Mouse (Mus musculus) neural tube, embryonic 15.5 days (tissue): ENCODE measurements around the gene Mydgf. TPM values are rescaled to one million over a fixed set of nuclear protein-coding genes. Genes with fewer than 3 reads are reported as not detected.

Source experiments
- ATAC-seq: fragments of 200-750 bp; cut with Nextera tagmentation; 2 replicates; pipeline ENCODE4 v1.8.0; 2017; ENCODE audit warnings: mild to moderate bottlenecking, moderate TSS enrichment, moderate library complexity; ENCODE audit not compliant: low FRiP score
- H3K27ac ChIP-seq: fragments of 300-500 bp; sonication (generic); replicated peaks from 2 replicates; pipeline ENCODE4 v1.5.1; 2015; ENCODE audit warnings: mild to moderate bottlenecking, inconsistent platforms
- H3K27me3 ChIP-seq: fragments of 300-500 bp; sonication (generic); replicated peaks from 2 replicates; pipeline ENCODE4 v1.6.1; 2015; ENCODE audit warnings: inconsistent platforms
- H3K36me3 ChIP-seq: fragments of 300-500 bp; sonication (generic); 2 replicates; pipeline ENCODE4 v1.6.1; 2015; ENCODE audit warnings: inconsistent platforms
- H3K4me1 ChIP-seq: fragments of 300-500 bp; sonication (generic); 2 replicates; pipeline ENCODE4 v1.6.1; 2015; ENCODE audit warnings: inconsistent platforms
- H3K4me2 ChIP-seq: fragments of 300-500 bp; sonication (generic); 2 replicates; pipeline ENCODE4 v1.6.1; 2015; ENCODE audit warnings: inconsistent platforms, mild to moderate bottlenecking, moderate library complexity
- H3K4me3 ChIP-seq: fragments of 300-500 bp; sonication (generic); replicated peaks from 2 replicates; pipeline ENCODE4 v1.5.1; 2015; ENCODE audit warnings: mild to moderate bottlenecking, inconsistent platforms
- H3K9ac ChIP-seq: fragments of 300-500 bp; sonication (generic); replicated peaks from 2 replicates; pipeline ENCODE4 v1.6.1; 2015; ENCODE audit warnings: mild to moderate bottlenecking, inconsistent platforms
- H3K9me3 ChIP-seq: fragments of 300-500 bp; sonication (generic); replicated peaks from 2 replicates; pipeline ENCODE4 v1.6.1; 2016; ENCODE audit warnings: inconsistent platforms
- WGBS: fragments of 180-500 bp; shearing (Covaris S2); methylation state at CpG from one replicate; pipeline ENCODE4 v1.1.7; 2015; ENCODE audit warnings: mixed read lengths; 5-methylcytosine and 5-hydroxymethylcytosine counted together
- polyA plus RNA-seq: library from polyadenylated mRNA; unstranded; fragments of >200 nt; fragmentation: Nextera tagmentation; extraction: Ambion mirVana; gene quantifications from 2 replicates; pipeline ENCODE4 v1.2.1, GENCODE M21; 2015

The Mydgf gene
- polyA plus RNA-seq, 1 experiment from 2014 or later = 80.3 TPM

- Histone ChIP-seq H3K27ac (no peak overlapping the region), H3K4me2 (no peak overlapping the region), H3K9me3 (no peaks in the 10 kb centered on the region), H3K9ac (no peak overlapping the region), H3K36me3 (peaks cover 83% of the 10 kb centered on the region), H3K27me3 (no peaks in the 10 kb centered on the region), H3K4me1 (peaks cover 9% of the 10 kb centered on the region; the same call in 1 of the 2 replicates), H3K4me3 (no peak overlapping the region)
- WGBS = 95% methylated on average over 3 of the region's 3 CpGs
- no peak for ATAC-seq
Measured at GRCm38 (mm10) chr17:56208821-56209220, 25.1 kb upstream of the Mydgf start.

- Histone ChIP-seq H3K4me3 (no peak overlapping the region), H3K27me3 (no peaks in the 10 kb centered on the region), H3K9me3 (no peaks in the 10 kb centered on the region), H3K36me3 (peaks cover 91% of the 10 kb centered on the region), H3K4me1 (peaks cover 6% of the 10 kb centered on the region; the same call in 1 of the 2 replicates), H3K9ac (no peak overlapping the region), H3K27ac (no peak overlapping the region), H3K4me2 (no peak overlapping the region)
- WGBS = 96% methylated on average over 9 of the region's 9 CpGs
- no peak for ATAC-seq
Measured at GRCm38 (mm10) chr17:56207963-56208530, 24.3 kb upstream of the Mydgf start.

- Histone ChIP-seq H3K4me3 (no peak overlapping the region), H3K4me1 (no peaks in the 10 kb centered on the region), H3K4me2 (no peak overlapping the region), H3K9me3 (no peaks in the 10 kb centered on the region), H3K27me3 (no peaks in the 10 kb centered on the region), H3K9ac (no peak overlapping the region), H3K36me3 (peaks cover 97% of the 10 kb centered on the region), H3K27ac (no peak overlapping the region)
- ATAC-seq = no peak
- WGBS = 92% methylated on average over 6 of the region's 6 CpGs
Measured at GRCm38 (mm10) chr17:56206986-56207674, 23.4 kb upstream of the Mydgf start.

GRCm38 (mm10) chr17:56206276-56206884 lies 22.7 kb upstream of the Mydgf start:
- no peaks in the 10 kb centered on the region for H3K27me3 ChIP-seq
- H3K9ac ChIP-seq = no peak overlapping the region
- no peaks in the 10 kb centered on the region for H3K9me3 ChIP-seq
- H3K4me2 ChIP-seq = no peak overlapping the region
- peaks cover 100% of the 10 kb centered on the region for H3K36me3 ChIP-seq
- 86% methylated on average over 10 of the region's 10 CpGs for WGBS
- no peak overlapping the region for H3K4me3 ChIP-seq
- H3K4me1 ChIP-seq = no peaks in the 10 kb centered on the region
- no peak overlapping the region for H3K27ac ChIP-seq
- no peak for ATAC-seq

- H3K4me3 ChIP-seq = no peak overlapping the region
- H3K9me3 ChIP-seq = no peaks in the 10 kb centered on the region
- H3K27ac ChIP-seq = no peak overlapping the region
- no peaks in the 10 kb centered on the region for H3K27me3 ChIP-seq
- H3K4me2 ChIP-seq = no peak overlapping the region
- 60% methylated on average over 3 of the region's 3 CpGs for WGBS
- no peak overlapping the region for H3K9ac ChIP-seq
- peaks cover 89% of the 10 kb centered on the region for H3K36me3 ChIP-seq
- H3K4me1 ChIP-seq = no peaks in the 10 kb centered on the region
- ATAC-seq = no peak
Measured at GRCm38 (mm10) chr17:56203729-56204128, 20.0 kb upstream of the Mydgf start.

- no peak for ATAC-seq
- H3K4me3 ChIP-seq = no peak overlapping the region
Measured at GRCm38 (mm10) chr17:56202476-56202875, 18.8 kb upstream of the Mydgf start.

GRCm38 (mm10) chr17:56201642-56202041 lies 17.9 kb upstream of the Mydgf start:
- no peak overlapping the region for H3K4me2 ChIP-seq
- H3K27ac ChIP-seq = no peak overlapping the region
- peaks cover 89% of the 10 kb centered on the region for H3K36me3 ChIP-seq
- ATAC-seq = no peak
- no peaks in the 10 kb centered on the region for H3K9me3 ChIP-seq
- no peak overlapping the region for H3K9ac ChIP-seq
- H3K4me1 ChIP-seq = no peaks in the 10 kb centered on the region
- no peaks in the 10 kb centered on the region for H3K27me3 ChIP-seq
- WGBS = 73% methylated on average over 3 of the region's 3 CpGs
- H3K4me3 ChIP-seq = no peak overlapping the region

More at GRCm38 (mm10) chr17:56202476-56202875, 18.8 kb upstream of the Mydgf start:
- Histone ChIP-seq H3K9ac (no peak overlapping the region), H3K9me3 (no peaks in the 10 kb centered on the region), H3K4me1 (no peaks in the 10 kb centered on the region), H3K27me3 (no peaks in the 10 kb centered on the region), H3K27ac (no peak overlapping the region), H3K36me3 (peaks cover 89% of the 10 kb centered on the region), H3K4me2 (no peak overlapping the region)
- WGBS = 93% methylated on average over 8 of the region's 8 CpGs

- no peaks in the 10 kb centered on the region for H3K27me3 ChIP-seq
- H3K9me3 ChIP-seq = no peaks in the 10 kb centered on the region
- whole genome bisulfite sequencing = 84% methylated on average over 9 of the region's 9 CpGs
- H3K9ac ChIP-seq = no peak overlapping the region
- H3K27ac ChIP-seq = no peak overlapping the region
- ATAC-seq = no peak
- H3K4me3 ChIP-seq = no peak overlapping the region
- H3K4me1 ChIP-seq = no peaks in the 10 kb centered on the region
- no peak overlapping the region for H3K4me2 ChIP-seq
- peaks cover 89% of the 10 kb centered on the region for H3K36me3 ChIP-seq
Measured at GRCm38 (mm10) chr17:56200586-56200985, 16.9 kb upstream of the Mydgf start.

- no peak for ATAC-seq
- 73% methylated on average over 2 of the region's 2 CpGs for WGBS
- Histone ChIP-seq H3K9me3 (no peaks in the 10 kb centered on the region), H3K27ac (no peak overlapping the region), H3K36me3 (peaks cover 89% of the 10 kb centered on the region), H3K9ac (no peak overlapping the region), H3K27me3 (no peaks in the 10 kb centered on the region), H3K4me2 (no peak overlapping the region), H3K4me3 (no peak overlapping the region), H3K4me1 (no peaks in the 10 kb centered on the region)
Measured at GRCm38 (mm10) chr17:56196860-56197259, 13.1 kb upstream of the Mydgf start.

- WGBS = 92% methylated on average over 13 of the region's 13 CpGs
- Histone ChIP-seq H3K9me3 (no peaks in the 10 kb centered on the region), H3K36me3 (peaks cover 92% of the 10 kb centered on the region), H3K4me2 (no peak overlapping the region), H3K4me3 (no peak overlapping the region), H3K27ac (no peak overlapping the region), H3K4me1 (no peaks in the 10 kb centered on the region), H3K9ac (no peak overlapping the region), H3K27me3 (no peaks in the 10 kb centered on the region)
- no peak for ATAC-seq
Measured at GRCm38 (mm10) chr17:56194765-56195164, 11.0 kb upstream of the Mydgf start.

GRCm38 (mm10) chr17:56194357-56194756 lies 10.6 kb upstream of the Mydgf start:
- Histone ChIP-seq H3K27ac (no peak overlapping the region), H3K4me1 (no peaks in the 10 kb centered on the region), H3K27me3 (no peaks in the 10 kb centered on the region), H3K4me2 (no peak overlapping the region), H3K4me3 (no peak overlapping the region), H3K9me3 (no peaks in the 10 kb centered on the region), H3K36me3 (peaks cover 96% of the 10 kb centered on the region), H3K9ac (no peak overlapping the region)
- WGBS = 97% methylated on average over 12 of the region's 12 CpGs
- ATAC-seq = no peak

GRCm38 (mm10) chr17:56191266-56191665 lies 7.5 kb upstream of the Mydgf start:
- H3K4me1 ChIP-seq = no peaks in the 10 kb centered on the region
- no peak overlapping the region for H3K4me3 ChIP-seq
- ATAC-seq = no peak
- no peaks in the 10 kb centered on the region for H3K27me3 ChIP-seq
- H3K9ac ChIP-seq = no peak overlapping the region
- 90% methylated on average over 6 of the region's 6 CpGs for WGBS
- H3K36me3 ChIP-seq = peaks cover 93% of the 10 kb centered on the region
- H3K4me2 ChIP-seq = no peak overlapping the region
- no peak overlapping the region for H3K27ac ChIP-seq
- no peaks in the 10 kb centered on the region for H3K9me3 ChIP-seq
